9 mouse cellular contexts compared by ENCODE assay signal in the genomic region with DNA sequence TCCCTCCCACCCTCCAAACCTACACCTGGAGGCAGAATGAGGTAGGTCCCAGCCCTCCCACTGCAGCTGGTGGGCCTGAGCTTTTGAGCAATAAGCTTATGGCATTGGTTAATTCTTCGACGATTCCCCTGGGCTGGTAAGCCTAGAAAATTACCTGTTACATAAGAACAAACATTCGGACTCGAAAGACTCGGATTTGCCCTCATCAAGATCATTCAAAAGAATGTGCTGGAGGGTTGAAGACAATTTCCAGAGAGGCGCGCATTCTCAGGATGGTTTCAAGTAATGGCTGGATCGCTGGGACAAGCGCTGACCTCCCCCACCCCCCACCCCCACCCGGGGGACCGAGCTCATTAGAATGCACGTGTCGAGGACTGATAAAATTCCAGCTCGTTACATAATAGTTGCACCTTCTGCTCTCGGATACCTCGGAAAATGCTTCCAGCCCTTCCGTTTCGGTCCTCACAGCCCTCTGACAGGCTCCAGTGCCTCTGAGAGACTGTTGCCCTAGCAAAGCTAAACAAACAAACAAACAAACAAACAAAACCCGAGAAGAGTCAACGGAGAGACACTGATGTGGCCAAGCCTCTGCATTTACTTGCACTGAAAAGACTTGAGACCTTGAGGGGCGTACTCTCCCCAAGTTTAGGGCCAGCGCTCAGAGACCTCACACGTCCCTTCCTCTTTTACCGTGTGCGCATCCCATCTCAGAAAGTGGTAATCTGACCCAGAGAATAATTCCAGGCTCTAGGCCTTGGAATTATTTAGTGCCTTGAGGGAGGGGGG.
DNase-seq lines count a peak whose midpoint lies in the region; ATAC-seq and TF ChIP-seq lines count a peak whose summit lies in the region.
"Had no signal": no experiment of that assay in that cellular context is flagged by ENCODE, and none has a peak within 500 bp of the region (broad histone marks: within the 10 kb centered on the region; RNA-seq: fewer than 3 reads in every experiment).

No protein-coding gene starts in this region.

- no peak for ATAC-seq in heart, postnatal 0 days (ENCODE audit: insufficient read depth, low read depth)
- ATAC-seq in embryonic facial prominence, embryonic 13.5 days (ENCODE audit: insufficient number of reproducible peaks, insufficient read depth, low FRiP score, low TSS enrichment, low read depth): no peak
- ATAC-seq in intestine, embryonic 15.5 days: no peak
- ATAC-seq in neural tube, embryonic 11.5 days (ENCODE audit: insufficient read depth, low FRiP score, low TSS enrichment): no peak
- ATAC-seq: CD4-positive, CD25-positive, alpha-beta regulatory T cell, adult 4 months had no signal

- H3K9ac ChIP-seq in heart, postnatal 0 days (replicated peaks; ENCODE audit: low read depth, low read length): no peak overlapping the region
- H3K9ac ChIP-seq in embryonic facial prominence, embryonic 13.5 days: peak overlapping the region; percentile 32; the same call in 1 of the 2 replicates
- H3K9ac ChIP-seq in intestine, embryonic 15.5 days: no peak overlapping the region
- no peak overlapping the region for H3K9ac ChIP-seq in neural tube, embryonic 11.5 days (ENCODE audit: low read length)

- no peak overlapping the region for H3K27ac ChIP-seq in heart, postnatal 0 days (ENCODE audit: low read depth)
- H3K27ac ChIP-seq in embryonic facial prominence, embryonic 13.5 days: 0 out of 2 replicates have a peak overlapping the region, but pooled peaks have one; percentile 36
- no peak overlapping the region for H3K27ac ChIP-seq in intestine, embryonic 15.5 days
- no peak overlapping the region for H3K27ac ChIP-seq in neural tube, embryonic 11.5 days (ENCODE audit: low read depth, low read length)

- H3K4me2 ChIP-seq in heart, postnatal 0 days (ENCODE audit: low read depth, low read length): peak overlapping the region; percentile 52
- peak overlapping the region; percentile 58 for H3K4me2 ChIP-seq in embryonic facial prominence, embryonic 13.5 days
- peak overlapping the region; percentile 39 for H3K4me2 ChIP-seq in intestine, embryonic 15.5 days (replicated peaks)
- H3K4me2 ChIP-seq in neural tube, embryonic 11.5 days (ENCODE audit: low read depth): peak overlapping the region; percentile 55

- intact Hi-C loops in heart, postnatal 14 days (cut with DNase I): no loop called here

- WGBS in heart, postnatal 0 days: 11% methylated on average over 25 of the region's 25 CpGs
- 4% methylated on average over 25 of the region's 25 CpGs for WGBS in embryonic facial prominence, embryonic 13.5 days
- 23% methylated on average over 25 of the region's 25 CpGs for WGBS in intestine, embryonic 15.5 days
- 9% methylated on average over 25 of the region's 25 CpGs for WGBS in neural tube, embryonic 11.5 days

- no peak for TF ChIP-seq EP300 in heart, postnatal 0 days (IDR thresholded peaks at IDR 0.05; ENCODE audit: low read depth)

- DNase-seq in heart, postnatal 0 days (ENCODE audit: low spot score): no peak
- DNase-seq in heart, postnatal 14 days: no peak
- DNase-seq in neural tube, embryonic 11.5 days (ENCODE audit: low spot score): peak; percentile 38
- DNase-seq in adrenal gland, postnatal 36 days: no peak
- DNase-seq in adrenal gland, postnatal 14 days: no peak
- DNase-seq in cerebellum, postnatal 36 days: no peak

- H3K27me3 ChIP-seq in heart, postnatal 0 days (ENCODE audit: control insufficient read depth, insufficient read depth, low read length): 0 out of 2 replicates have a peak, but pooled peaks cover 7% of the 10 kb centered on the region
- H3K27me3 ChIP-seq in embryonic facial prominence, embryonic 13.5 days: no peaks in the 10 kb centered on the region
- H3K27me3 ChIP-seq in intestine, embryonic 15.5 days (replicated peaks): no peaks in the 10 kb centered on the region
- H3K27me3 ChIP-seq in neural tube, embryonic 11.5 days (ENCODE audit: control insufficient read depth, insufficient read depth, low read length): no peaks in the 10 kb centered on the region

- no peak for TF ChIP-seq CTCF in heart, postnatal 0 days (IDR thresholded peaks at IDR 0.05; ENCODE audit: low read depth)

- H3K9me3 ChIP-seq in heart, postnatal 0 days (replicated peaks; ENCODE audit: control insufficient read depth, low read length): no peaks in the 10 kb centered on the region
- no peaks in the 10 kb centered on the region for H3K9me3 ChIP-seq in embryonic facial prominence, embryonic 13.5 days
- no peaks in the 10 kb centered on the region for H3K9me3 ChIP-seq in intestine, embryonic 15.5 days
- H3K9me3 ChIP-seq in neural tube, embryonic 11.5 days (ENCODE audit: control insufficient read depth, low read length): no peaks in the 10 kb centered on the region

- H3K4me3 ChIP-seq in heart, postnatal 0 days (ENCODE audit: low read depth, low read length): peak overlapping the region; percentile 27
- peak overlapping the region; percentile 17 for H3K4me3 ChIP-seq in embryonic facial prominence, embryonic 13.5 days
- no peak overlapping the region for H3K4me3 ChIP-seq in intestine, embryonic 15.5 days (replicated peaks)
- H3K4me3 ChIP-seq in neural tube, embryonic 11.5 days (ENCODE audit: low read depth, low read length): peak overlapping the region; percentile 18

- no peaks in the 10 kb centered on the region for H3K36me3 ChIP-seq in heart, postnatal 0 days (replicated peaks; ENCODE audit: control insufficient read depth, insufficient read depth, low read length)
- H3K36me3 ChIP-seq in embryonic facial prominence, embryonic 13.5 days: no peaks in the 10 kb centered on the region
- no peaks in the 10 kb centered on the region for H3K36me3 ChIP-seq in intestine, embryonic 15.5 days
- no peaks in the 10 kb centered on the region for H3K36me3 ChIP-seq in neural tube, embryonic 11.5 days (ENCODE audit: control insufficient read depth, insufficient read depth, low read length)

- H3K4me1 ChIP-seq in heart, postnatal 0 days (ENCODE audit: control insufficient read depth, insufficient read depth): no peaks in the 10 kb centered on the region
- peaks cover 17% of the 10 kb centered on the region; the same call in 1 of the 2 replicates for H3K4me1 ChIP-seq in embryonic facial prominence, embryonic 13.5 days
- H3K4me1 ChIP-seq in intestine, embryonic 15.5 days (replicated peaks): peaks cover 4% of the 10 kb centered on the region
- peaks cover 4% of the 10 kb centered on the region for H3K4me1 ChIP-seq in neural tube, embryonic 11.5 days (ENCODE audit: control insufficient read depth, insufficient read depth, low read length)
